Mouse (Mus musculus): ENCODE results near the gene Sf3b3.

DNA sequence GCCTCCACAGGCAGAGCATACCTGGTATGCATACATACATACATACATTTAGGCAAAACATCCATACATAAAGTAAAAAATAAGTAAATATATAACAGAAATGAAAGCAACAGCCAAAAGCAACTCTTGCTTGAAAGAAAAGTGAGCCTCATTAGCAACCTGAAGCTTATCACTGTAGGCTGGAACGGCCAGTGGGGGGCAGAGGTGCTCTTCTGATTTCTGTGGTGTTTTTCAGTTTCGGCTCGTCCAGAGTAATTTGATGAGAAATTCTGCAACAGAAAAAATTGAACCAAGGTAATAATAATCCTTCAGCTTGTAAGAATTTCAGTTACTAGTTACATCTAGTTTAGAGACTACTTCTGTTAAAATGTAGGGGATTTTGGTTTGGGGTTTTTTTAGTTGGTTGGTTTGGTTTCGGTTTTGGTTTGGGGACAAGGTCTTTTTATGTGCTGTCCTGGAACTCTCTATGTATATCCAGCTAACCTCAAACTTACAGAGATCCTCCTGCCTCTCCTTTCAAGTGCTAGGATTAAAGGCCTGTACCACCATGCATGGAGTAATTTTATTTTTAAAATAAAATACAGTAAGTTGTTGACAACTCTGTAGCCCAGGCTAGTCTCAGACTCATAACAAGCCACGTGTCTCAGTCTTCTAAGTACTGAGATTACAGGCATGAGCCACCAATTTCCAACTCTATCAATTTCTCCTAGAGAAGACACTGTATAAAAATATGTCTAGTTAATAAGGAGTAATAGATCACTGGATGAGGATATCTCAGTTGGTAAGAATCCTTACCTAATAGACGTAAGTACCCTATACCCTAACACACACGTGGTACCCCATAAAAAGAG lies 13.3 kb upstream of the Sf3b3 start:
- TF ChIP-seq CTCF (IDR thresholded peaks at IDR 0.05; ENCODE audit: extremely low read depth, insufficient read length, insufficient replicate concordance, low read depth, low read length) (peak; percentile 46; the same call in 1 of the 2 replicates), POLR2A (IDR thresholded peaks at IDR 0.05; ENCODE audit: low read depth, low read length) (no peak)

Data from small intestine, adult 2 months (tissue).